Mouse (Mus musculus) heart, adult 8-10 months (tissue): ENCODE measurements around the gene Znrf1. TPM values are rescaled to one million over a fixed set of nuclear protein-coding genes. Genes with fewer than 3 reads are reported as not detected.
"Not testable (repeated sequence)": the region's sequence is repeated elsewhere in the genome, so short reads cannot be mapped to it uniquely, and the experiment has no call there.

Source experiments
- DNase-seq: peaks from one replicate; pipeline ENCODE4 v3.0.0; 2022; ENCODE audit warnings: low spot score
- total RNA-seq, 4 experiments: library from RNA; stranded (reverse); gene quantifications; 2 replicates each; pipeline ENCODE4 v1.2.4; 2022

The Znrf1 gene
- total RNA-seq, 4 experiments from 2014 or later = 52.7 to 71.3 (median 59.2) TPM

- DNase-seq = peak; percentile 42
Observed at GRCm38 (mm10) chr8:111630105-111630521, 94.2 kb downstream of the Znrf1 start, which contains the start of gene Ldhd. Gene Ldhd, minus strand, starts transcription at chr8:111630374.

GRCm38 (mm10) chr8:111631589-111631988 lies 95.7 kb downstream of the Znrf1 start:
- DNase-seq = no peak

GRCm38 (mm10) chr8:111632976-111633375 lies 97.1 kb downstream of the Znrf1 start:
- no peak for DNase-seq

GRCm38 (mm10) chr8:111638086-111638485 lies 102.2 kb downstream of the Znrf1 start:
- no peak for DNase-seq

GRCm38 (mm10) chr8:111641064-111641463 lies 105.2 kb downstream of the Znrf1 start:
- DNase-seq = no peak

GRCm38 (mm10) chr8:111642496-111642895 lies 106.6 kb downstream of the Znrf1 start:
- peak; percentile 31 for DNase-seq

GRCm38 (mm10) chr8:111642939-111643263 lies 107.0 kb downstream of the Znrf1 start:
- no peak for DNase-seq

- DNase-seq = peak; percentile 92
Observed at GRCm38 (mm10) chr8:111643264-111644141, 107.6 kb downstream of the Znrf1 start, which contains the start of gene Zfp1. Gene Zfp1, plus strand, starts transcription at chr8:111643401.

GRCm38 (mm10) chr8:111644286-111645051 lies 108.6 kb downstream of the Znrf1 start:
- DNase-seq = not testable (repeated sequence)

GRCm38 (mm10) chr8:111645715-111646114 lies 109.8 kb downstream of the Znrf1 start:
- DNase-seq = no peak

- no peak for DNase-seq
Observed at GRCm38 (mm10) chr8:111648834-111649233, 112.9 kb downstream of the Znrf1 start.

- no peak for DNase-seq
Observed at GRCm38 (mm10) chr8:111650651-111651050, 114.8 kb downstream of the Znrf1 start.

- no peak for DNase-seq
Observed at GRCm38 (mm10) chr8:111653524-111653923, 117.6 kb downstream of the Znrf1 start.

- no peak for DNase-seq
Observed at GRCm38 (mm10) chr8:111657312-111657854, 121.5 kb downstream of the Znrf1 start.

GRCm38 (mm10) chr8:111658819-111659423 lies 123.0 kb downstream of the Znrf1 start:
- DNase-seq = peak; percentile 44

GRCm38 (mm10) chr8:111662473-111662872 lies 126.6 kb downstream of the Znrf1 start:
- peak; percentile 83 for DNase-seq

- no peak for DNase-seq
Observed at GRCm38 (mm10) chr8:111666751-111667150, 130.9 kb downstream of the Znrf1 start.

Other genes with a start within 250 kb of the Znrf1 start
- gene Rfwd3, start 235.9 kb upstream of the Znrf1 start, total RNA-seq = 10 to 100 TPM; 17.3 to 22.2 (median 19.4) TPM
- gene Mlkl, start 197.9 kb upstream of the Znrf1 start, total RNA-seq = 1 to 10 TPM; 1.8 to 3.0 (median 2.6) TPM
- gene Fa2h, start 142.3 kb upstream of the Znrf1 start, total RNA-seq = under 1 TPM; 0.16 to 0.69 (median 0.21) TPM
- 1 to 10 TPM; 6.5 to 7.4 (median 7.0) TPM for gene Wdr59, start 14.0 kb upstream of the Znrf1 start, total RNA-seq
- gene Ldhd, start 94.3 kb downstream of the Znrf1 start, total RNA-seq = 10 to 100 TPM; 48.8 to 58.2 (median 54.8) TPM
- gene Zfp1, start 107.3 kb downstream of the Znrf1 start, total RNA-seq = 1 to 10 TPM; 5.6 to 8.6 (median 8.1) TPM
- gene Ctrb1, start 154.9 kb downstream of the Znrf1 start, total RNA-seq = not detected
- 10 to 100 TPM; 18.5 to 21.8 (median 19.5) TPM for gene Bcar1, start 207.7 kb downstream of the Znrf1 start, total RNA-seq